Mouse (Mus musculus): Measurements from ENCODE around the gene Rnf183.

DNA sequence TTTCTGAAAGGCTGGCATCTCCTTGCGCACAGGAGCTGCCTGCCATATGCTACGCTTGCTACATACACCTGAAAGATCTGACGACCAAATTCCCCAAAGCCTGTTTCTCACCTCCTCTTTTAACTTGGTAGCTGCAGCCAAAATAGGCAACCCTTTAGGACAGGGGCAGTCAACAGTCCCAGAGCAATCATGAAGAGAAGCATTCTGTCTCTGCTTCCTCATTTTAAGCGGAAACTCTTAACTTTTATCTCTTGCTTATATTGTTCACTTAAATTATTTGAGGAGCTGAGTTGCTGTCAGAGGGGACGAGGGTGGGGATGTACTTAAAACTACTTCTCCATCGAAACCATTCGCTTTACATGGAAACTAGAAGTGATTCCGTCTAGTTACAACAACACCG lies 5.4 kb downstream of the Rnf183 start:
- TF ChIP-seq CEBPB (IDR thresholded peaks at IDR 0.05; ENCODE audit: low read depth) = no peak
- TF ChIP-seq CTCF (IDR thresholded peaks at IDR 0.05; ENCODE audit: control insufficient read depth, insufficient read depth, insufficient read length) = no peak
- TF ChIP-seq USF1 (IDR thresholded peaks at IDR 0.05; ENCODE audit: low read depth) = no peak
- no peak for TF ChIP-seq FOSL1 (IDR thresholded peaks at IDR 0.05; ENCODE audit: insufficient read depth, low read length, poor library complexity, severe bottlenecking)

Measured in C2C12 (cell line).